Mouse (Mus musculus) midbrain, embryonic 12.5 days (tissue): ENCODE measurements around the gene Npas1. TPM values are rescaled to one million over a fixed set of nuclear protein-coding genes. Genes with fewer than 3 reads are reported as not detected.
A peak's percentile ranks its signal among the peaks of the same experiment; 100 is the strongest.

ENCODE experiments used
- ATAC-seq: fragments of 200-750 bp; cut with Nextera tagmentation; 2 replicates; pipeline ENCODE4 v1.8.0; 2017; ENCODE audit warnings: low read depth, moderate TSS enrichment, moderate library complexity; ENCODE audit not compliant: low FRiP score
- H3K27ac ChIP-seq: fragments of 300-500 bp; sonication (generic); replicated peaks from 2 replicates; pipeline ENCODE4 v1.5.1; 2016; ENCODE audit warnings: mild to moderate bottlenecking
- H3K27me3 ChIP-seq: fragments of 300-500 bp; sonication (generic); 2 replicates; pipeline ENCODE4 v1.6.1; 2016; ENCODE audit warnings: mild to moderate bottlenecking
- H3K36me3 ChIP-seq: fragments of 300-500 bp; sonication (generic); 2 replicates; pipeline ENCODE4 v1.6.1; 2016
- H3K4me1 ChIP-seq: fragments of 300-500 bp; sonication (generic); 2 replicates; pipeline ENCODE4 v1.6.1; 2016
- H3K4me2 ChIP-seq: fragments of 300-500 bp; sonication (generic); replicated peaks from 2 replicates; pipeline ENCODE4 v1.6.1; 2016; ENCODE audit warnings: mild to moderate bottlenecking, moderate library complexity
- H3K4me3 ChIP-seq: fragments of 300-500 bp; sonication (generic); 2 replicates; pipeline ENCODE4 v1.5.1; 2016; ENCODE audit warnings: mild to moderate bottlenecking
- H3K9ac ChIP-seq: fragments of 300-500 bp; sonication (generic); replicated peaks from 2 replicates; pipeline ENCODE4 v1.6.1; 2016; ENCODE audit warnings: mild to moderate bottlenecking, moderate library complexity
- H3K9me3 ChIP-seq: fragments of 300-500 bp; sonication (generic); 2 replicates; pipeline ENCODE4 v1.6.1; 2016; ENCODE audit warnings: mild to moderate bottlenecking
- WGBS: fragments of 180-500 bp; shearing (Covaris S2); methylation state at CpG from one replicate; pipeline ENCODE4 v1.1.7; 2016; 5-methylcytosine and 5-hydroxymethylcytosine counted together
- polyA plus RNA-seq: library from polyadenylated mRNA; unstranded; fragments of >200 nt; fragmentation: Nextera tagmentation; extraction: Ambion mirVana; gene quantifications from 2 replicates; pipeline ENCODE4 v1.2.1, GENCODE M21; 2016

Gene Npas1
- polyA plus RNA-seq, 1 experiment from 2014 or later = 0.93 TPM

DNA sequence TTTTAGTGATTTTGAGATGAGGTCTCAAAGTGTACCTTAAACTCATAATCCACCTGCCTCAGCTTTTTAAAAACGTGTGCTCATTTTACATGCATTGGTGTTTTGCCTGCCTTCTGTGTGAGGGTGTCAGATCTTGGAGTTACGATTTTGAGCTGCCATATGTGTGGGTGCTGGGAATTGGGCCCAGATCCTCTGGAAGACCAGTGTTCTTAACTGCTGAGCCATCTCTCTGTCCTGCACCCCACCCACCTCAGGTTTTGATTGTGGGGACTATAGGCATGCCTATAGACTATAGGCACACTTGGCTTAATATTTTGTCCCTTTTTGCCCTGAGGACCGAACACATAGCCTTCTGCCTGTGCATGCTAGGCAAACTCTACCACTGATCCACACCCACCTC, 14.7 kb upstream of the Npas1 start:
- Histone ChIP-seq H3K27ac (no peak overlapping the region), H3K4me3 (no peak overlapping the region), H3K4me2 (no peak overlapping the region), H3K9ac (no peak overlapping the region), H3K4me1 (no peaks in the 10 kb centered on the region), H3K9me3 (no peaks in the 10 kb centered on the region), H3K36me3 (peaks cover 22% of the 10 kb centered on the region), H3K27me3 (no peaks in the 10 kb centered on the region)
- WGBS = 60% methylated on average over 3 of the region's 3 CpGs
- ATAC-seq = no peak

DNA sequence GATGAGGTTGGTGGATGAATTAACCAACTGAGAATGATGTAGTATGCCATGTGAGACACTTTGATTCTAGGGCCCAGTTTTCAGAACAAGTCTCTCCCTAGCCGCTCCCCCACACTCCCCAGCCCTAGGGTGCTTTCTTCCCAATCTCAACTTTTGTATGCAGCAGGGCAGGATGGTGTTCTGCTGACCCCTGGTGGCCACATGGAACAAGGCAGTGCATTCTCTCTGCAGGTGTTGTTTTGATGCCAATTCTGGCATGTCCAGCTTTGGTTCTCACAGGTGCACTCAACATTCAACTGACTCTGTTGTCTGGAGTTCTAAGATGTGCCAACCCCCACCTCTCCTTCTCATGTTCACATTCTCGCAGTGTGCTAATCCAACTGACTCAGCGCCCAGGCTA, 14.2 kb upstream of the Npas1 start:
- H3K27ac ChIP-seq = no peak overlapping the region
- no peaks in the 10 kb centered on the region for H3K27me3 ChIP-seq
- H3K36me3 ChIP-seq = peaks cover 17% of the 10 kb centered on the region
- H3K4me2 ChIP-seq = no peak overlapping the region
- no peak overlapping the region for H3K9ac ChIP-seq
- no peaks in the 10 kb centered on the region for H3K9me3 ChIP-seq
- 34% methylated on average over 3 of the region's 3 CpGs for WGBS
- H3K4me1 ChIP-seq = no peaks in the 10 kb centered on the region
- no peak for ATAC-seq
- no peak overlapping the region for H3K4me3 ChIP-seq

DNA sequence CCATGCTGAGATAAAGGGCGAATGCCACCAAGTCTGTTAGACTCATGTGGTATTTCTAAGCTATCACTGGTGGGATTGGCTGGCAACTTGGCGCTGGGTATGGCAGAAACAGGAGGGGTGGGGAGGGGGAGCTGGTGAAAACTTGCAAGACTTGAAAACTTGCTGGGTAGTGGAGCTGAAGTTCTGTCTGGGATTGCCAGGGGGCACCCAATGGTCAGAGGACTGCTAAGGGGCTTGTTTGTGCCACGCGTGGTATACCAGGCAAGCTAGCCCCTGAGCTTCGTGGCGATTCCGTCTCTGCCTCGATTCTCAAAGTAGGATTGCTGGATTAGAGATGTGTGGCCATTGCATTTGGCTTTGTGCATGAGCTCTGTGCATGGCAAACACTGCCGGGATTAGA, 12.4 kb upstream of the Npas1 start:
- 90% methylated on average over 9 of the region's 9 CpGs for WGBS
- Histone ChIP-seq H3K4me3 (no peak overlapping the region), H3K36me3 (no peaks in the 10 kb centered on the region), H3K4me1 (no peaks in the 10 kb centered on the region), H3K27me3 (no peaks in the 10 kb centered on the region), H3K9me3 (no peaks in the 10 kb centered on the region), H3K27ac (no peak overlapping the region), H3K4me2 (no peak overlapping the region), H3K9ac (no peak overlapping the region)
- ATAC-seq = no peak

DNA sequence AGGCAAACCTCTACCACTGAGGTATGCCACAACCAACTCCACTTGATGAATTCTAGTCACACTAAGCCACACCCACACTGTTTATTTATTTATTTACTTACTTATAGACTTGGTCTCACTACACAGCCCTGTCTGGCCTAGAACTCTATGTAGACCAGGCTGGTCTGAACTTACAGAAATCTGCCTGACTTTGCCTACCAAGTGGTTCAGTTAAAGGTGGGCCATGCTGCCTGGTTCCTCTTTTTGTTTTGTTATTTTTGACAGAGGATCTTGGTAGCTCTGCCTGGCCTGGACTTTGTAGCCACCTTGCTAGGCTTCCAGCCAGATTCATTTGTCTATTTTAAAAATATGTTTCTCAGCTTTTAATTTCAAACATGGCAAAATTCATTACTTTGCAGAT, 11.3 kb upstream of the Npas1 start:
- no peak overlapping the region for H3K4me2 ChIP-seq
- H3K4me1 ChIP-seq = no peaks in the 10 kb centered on the region
- H3K4me3 ChIP-seq = no peak overlapping the region
- no peak for ATAC-seq
- H3K36me3 ChIP-seq = no peaks in the 10 kb centered on the region
- H3K9ac ChIP-seq = no peak overlapping the region
- H3K27ac ChIP-seq = no peak overlapping the region
- H3K27me3 ChIP-seq = 0 out of 2 replicates have a peak, but pooled peaks cover 3% of the 10 kb centered on the region
- H3K9me3 ChIP-seq = no peaks in the 10 kb centered on the region

DNA sequence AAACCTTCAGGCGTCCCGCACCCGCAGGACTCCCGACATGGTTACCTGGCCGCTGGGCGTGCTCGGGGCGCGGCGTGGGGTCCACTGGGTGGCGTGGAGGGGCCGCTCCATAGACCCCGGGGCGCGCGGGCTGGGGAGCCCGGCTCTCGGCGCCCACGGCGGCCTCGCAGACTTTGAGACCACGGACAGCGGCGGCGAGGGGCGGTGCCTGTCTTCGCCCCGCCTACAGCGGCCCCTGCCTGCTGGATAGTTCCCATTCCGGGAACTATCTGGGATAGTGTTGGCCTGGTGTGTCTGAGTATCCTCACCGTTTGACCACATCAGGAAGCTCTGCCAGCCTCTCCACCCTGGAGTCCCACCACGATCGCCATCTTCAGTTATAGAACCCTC, 933 bp downstream of the Npas1 start:
- H3K27me3 ChIP-seq = peaks cover 73% of the 10 kb centered on the region
- H3K27ac ChIP-seq = no peak overlapping the region
- no peak overlapping the region; the same call in 1 of the 2 replicates for H3K9ac ChIP-seq
- peaks cover 18% of the 10 kb centered on the region for H3K4me1 ChIP-seq
- no peaks in the 10 kb centered on the region for H3K36me3 ChIP-seq
- under 1% methylated on average over 34 of the region's 34 CpGs for WGBS
- peak overlapping the region; percentile 37 for H3K4me3 ChIP-seq
- H3K9me3 ChIP-seq = no peaks in the 10 kb centered on the region
- no peak for ATAC-seq
- peak overlapping the region; percentile 50 for H3K4me2 ChIP-seq

DNA sequence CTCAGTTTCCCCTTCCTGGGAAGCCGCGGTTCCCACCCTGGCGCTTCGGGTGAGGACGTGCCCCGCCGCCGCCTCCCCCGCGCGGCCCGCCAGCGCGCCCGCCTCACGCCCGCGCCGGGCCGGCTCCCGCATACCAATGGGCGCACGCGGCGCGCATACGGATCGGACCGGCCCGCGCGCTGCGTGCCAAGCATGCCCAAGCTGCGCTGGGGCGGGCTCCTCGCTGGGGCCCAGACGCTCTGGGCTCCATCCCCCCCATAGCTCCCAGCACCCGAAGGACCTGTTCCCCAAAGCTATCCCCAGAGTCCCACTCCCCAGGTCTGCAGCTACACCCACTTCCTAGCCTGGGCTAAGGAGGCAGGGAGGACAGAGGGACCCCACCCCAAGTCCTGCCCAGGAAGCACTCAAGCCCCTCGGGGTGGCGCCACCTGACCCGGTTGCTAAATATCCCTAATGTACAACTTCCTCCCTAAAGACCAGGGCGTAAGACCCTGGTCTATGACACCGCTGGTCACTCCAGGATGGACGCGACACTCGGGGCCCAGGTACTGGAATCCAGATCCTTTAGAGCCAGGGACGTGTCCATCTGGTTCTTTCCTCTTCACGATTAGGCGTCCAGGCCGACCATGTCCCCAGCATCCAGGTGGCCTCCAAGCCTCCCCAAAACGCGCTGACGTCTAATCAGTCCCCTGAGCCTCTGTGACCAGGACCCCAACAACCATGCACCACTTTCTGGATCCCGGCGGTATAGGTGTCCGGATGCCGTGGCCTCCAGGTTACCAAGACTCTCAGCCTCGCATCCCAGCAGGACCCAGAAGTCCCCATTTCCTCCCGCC, 1.5 kb downstream of the Npas1 start:
- Histone ChIP-seq H3K36me3 (no peaks in the 10 kb centered on the region), H3K27me3 (peaks cover 79% of the 10 kb centered on the region), H3K27ac (no peak overlapping the region), H3K9ac (no peak overlapping the region; the same call in 1 of the 2 replicates), H3K9me3 (no peaks in the 10 kb centered on the region), H3K4me2 (peak overlapping the region; percentile 50), H3K4me1 (peaks cover 18% of the 10 kb centered on the region), H3K4me3 (peak overlapping the region; percentile 37)
- 2% methylated on average over 48 of the region's 59 CpGs for WGBS
- no peak for ATAC-seq

DNA sequence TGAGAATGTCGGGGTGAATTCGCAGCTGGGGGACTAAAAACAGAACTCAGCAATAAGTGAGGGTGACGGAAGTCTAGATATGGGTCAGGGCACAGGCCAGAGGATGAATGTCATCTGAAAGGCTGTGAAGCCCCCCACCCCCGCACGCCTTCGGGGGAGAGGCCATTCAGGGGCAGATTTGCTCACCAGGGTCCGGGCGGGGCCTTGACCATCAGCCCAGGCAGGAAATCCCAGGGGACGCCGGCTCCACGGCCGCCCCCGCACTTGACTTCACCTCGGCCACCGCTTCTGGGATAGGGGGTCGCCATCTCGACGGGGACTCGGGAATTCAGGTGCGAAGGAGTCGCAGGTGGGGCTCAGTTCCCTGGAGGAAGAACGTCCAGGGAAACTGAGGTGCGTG, 2.2 kb downstream of the Npas1 start:
- 5% methylated on average over 23 of the region's 23 CpGs for WGBS
- peak overlapping the region; percentile 20 for H3K4me3 ChIP-seq
- peaks cover 18% of the 10 kb centered on the region for H3K4me1 ChIP-seq
- no peak overlapping the region for H3K27ac ChIP-seq
- no peak for ATAC-seq
- peaks cover 86% of the 10 kb centered on the region for H3K27me3 ChIP-seq
- no peaks in the 10 kb centered on the region for H3K36me3 ChIP-seq
- no peak overlapping the region for H3K9ac ChIP-seq
- H3K9me3 ChIP-seq = no peaks in the 10 kb centered on the region
- peak overlapping the region; percentile 50 for H3K4me2 ChIP-seq

DNA sequence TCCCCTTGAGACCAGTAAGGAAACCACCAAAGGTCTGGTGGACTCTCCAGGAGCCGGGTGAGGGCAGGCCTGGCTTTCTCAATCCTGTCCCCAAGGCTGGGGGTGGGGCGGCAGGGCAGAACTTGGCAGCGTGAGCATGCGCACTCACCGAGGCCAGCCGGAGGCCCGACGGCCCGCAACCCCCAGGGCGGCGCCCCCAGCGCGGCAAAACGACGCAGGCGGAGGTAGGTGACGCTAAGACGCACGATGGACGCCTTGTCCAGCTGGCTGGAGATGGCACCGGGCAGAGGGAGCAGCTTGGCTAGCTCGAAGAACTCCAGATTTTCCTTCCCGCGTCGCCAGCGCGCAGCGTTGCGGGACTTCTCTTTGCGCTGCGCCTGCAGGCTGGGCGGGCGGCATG, 3.1 kb downstream of the Npas1 start:
- Histone ChIP-seq H3K4me2 (peak overlapping the region; percentile 34), H3K4me3 (peak overlapping the region; percentile 22), H3K27ac (no peak overlapping the region), H3K36me3 (no peaks in the 10 kb centered on the region), H3K9ac (no peak overlapping the region), H3K27me3 (peaks cover 91% of the 10 kb centered on the region), H3K4me1 (peaks cover 18% of the 10 kb centered on the region), H3K9me3 (no peaks in the 10 kb centered on the region)
- WGBS = 5% methylated on average over 33 of the region's 33 CpGs
- no peak for ATAC-seq

DNA sequence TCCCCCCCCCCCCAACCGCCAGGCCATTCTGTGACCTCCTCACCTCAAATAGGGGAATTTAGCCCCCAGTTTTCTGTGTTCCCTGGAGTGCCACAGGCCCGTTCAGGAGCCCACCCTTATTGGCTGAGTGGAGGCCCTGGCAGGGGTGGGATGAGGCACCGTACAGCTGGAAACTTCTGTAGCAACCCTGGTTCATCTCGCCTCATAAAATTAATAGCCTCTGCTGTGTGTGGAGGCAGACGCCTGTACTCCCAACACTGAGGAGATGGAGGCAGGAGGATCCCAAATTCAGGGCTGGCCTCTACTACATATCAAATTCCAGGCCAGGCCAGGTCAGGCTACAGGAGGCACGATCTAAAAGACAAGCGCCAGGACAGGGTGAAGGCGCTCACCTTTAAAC, 3.7 kb downstream of the Npas1 start:
- peaks cover 96% of the 10 kb centered on the region for H3K27me3 ChIP-seq
- no peak overlapping the region for H3K4me3 ChIP-seq
- no peak overlapping the region for H3K9ac ChIP-seq
- 57% methylated on average over 8 of the region's 8 CpGs for whole genome bisulfite sequencing
- peaks cover 18% of the 10 kb centered on the region for H3K4me1 ChIP-seq
- ATAC-seq = no peak
- no peaks in the 10 kb centered on the region for H3K36me3 ChIP-seq
- H3K27ac ChIP-seq = no peak overlapping the region
- no peaks in the 10 kb centered on the region for H3K9me3 ChIP-seq
- no peak overlapping the region for H3K4me2 ChIP-seq

DNA sequence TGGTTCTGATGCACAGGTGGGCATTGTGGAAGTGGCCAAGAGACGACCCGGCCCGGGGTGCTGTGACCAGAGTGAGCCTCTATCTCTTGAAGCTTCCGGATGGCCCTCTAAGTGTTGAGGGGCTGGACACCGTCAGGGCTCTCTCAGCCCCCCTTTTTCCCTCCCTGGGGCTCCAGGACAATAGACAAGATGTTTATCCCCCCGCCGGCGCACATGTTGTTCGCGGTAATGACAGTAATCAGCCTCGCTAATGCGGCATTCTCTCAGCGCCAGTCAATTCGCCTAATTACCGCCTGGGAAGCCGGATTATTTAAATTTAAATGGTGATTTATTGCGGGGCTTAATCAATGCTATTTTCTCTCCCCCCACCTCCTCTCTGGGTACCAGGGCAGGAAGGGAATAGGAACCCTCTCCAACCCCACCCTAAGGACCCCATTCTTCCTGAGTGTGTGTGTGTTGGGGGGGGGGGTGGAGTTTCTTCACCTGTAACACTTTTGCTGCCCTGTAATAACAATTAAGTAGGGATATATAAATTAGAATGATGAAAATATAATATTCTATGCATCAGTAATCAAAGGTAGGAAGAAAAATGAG, 5.3 kb downstream of the Npas1 start:
- Histone ChIP-seq H3K9ac (no peak overlapping the region), H3K36me3 (no peaks in the 10 kb centered on the region), H3K27me3 (peaks cover 91% of the 10 kb centered on the region), H3K9me3 (no peaks in the 10 kb centered on the region), H3K4me3 (no peak overlapping the region), H3K4me1 (peaks cover 29% of the 10 kb centered on the region), H3K27ac (no peak overlapping the region), H3K4me2 (no peak overlapping the region)
- WGBS = 3% methylated on average over 17 of the region's 17 CpGs
- no peak; the same call in 1 of the 2 replicates for ATAC-seq

DNA sequence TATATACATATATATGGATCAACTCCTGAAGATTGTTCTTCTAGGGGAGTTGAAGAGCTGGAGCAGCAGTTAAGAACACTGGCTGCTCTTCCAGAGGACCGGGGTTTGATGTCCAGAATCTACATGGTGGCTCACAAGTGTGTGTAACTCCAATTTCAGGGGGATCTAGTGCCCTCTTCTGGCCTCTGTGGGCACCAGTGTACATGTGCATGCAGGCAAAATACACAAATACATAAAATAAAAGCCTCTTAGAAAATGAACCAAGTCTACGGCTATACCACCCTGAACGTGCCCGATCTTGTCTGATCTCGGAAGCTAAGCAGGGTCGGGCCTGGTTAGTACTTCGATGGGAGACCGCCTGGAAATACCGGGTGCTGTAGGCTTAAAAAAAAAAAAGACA, 6.0 kb downstream of the Npas1 start:
- Histone ChIP-seq H3K27me3 (peaks cover 85% of the 10 kb centered on the region), H3K27ac (no peak overlapping the region), H3K4me2 (no peak overlapping the region), H3K4me3 (no peak overlapping the region), H3K4me1 (peaks cover 28% of the 10 kb centered on the region), H3K9ac (no peak overlapping the region), H3K9me3 (no peaks in the 10 kb centered on the region), H3K36me3 (no peaks in the 10 kb centered on the region)
- 34% methylated on average over 9 of the region's 9 CpGs for WGBS
- ATAC-seq = no peak

DNA sequence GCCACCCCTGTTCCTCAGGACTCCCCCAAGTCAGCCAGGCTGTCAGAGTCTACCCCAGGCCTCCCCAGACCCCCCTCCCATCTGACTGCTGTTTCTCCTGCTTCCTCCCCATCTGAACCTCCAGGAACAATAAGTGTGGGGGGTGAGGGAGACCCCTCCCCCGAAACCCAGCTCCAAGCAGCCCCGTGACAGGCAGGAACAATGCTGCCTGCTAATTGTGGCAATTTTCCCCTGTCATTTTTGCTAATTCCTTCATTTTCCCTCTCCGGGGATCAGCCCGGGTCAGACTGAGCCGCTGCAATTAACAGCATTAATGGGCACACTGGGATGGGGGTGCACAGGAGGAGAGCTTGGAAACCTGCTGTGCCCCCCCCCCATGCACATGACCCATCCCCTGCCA, 9.4 kb downstream of the Npas1 start:
- no peak overlapping the region for H3K27ac ChIP-seq
- H3K9me3 ChIP-seq = no peaks in the 10 kb centered on the region
- WGBS = 26% methylated on average over 5 of the region's 5 CpGs
- H3K9ac ChIP-seq = no peak overlapping the region
- H3K4me1 ChIP-seq = peaks cover 14% of the 10 kb centered on the region
- no peak for ATAC-seq
- H3K36me3 ChIP-seq = no peaks in the 10 kb centered on the region
- no peak overlapping the region for H3K4me2 ChIP-seq
- no peak overlapping the region for H3K4me3 ChIP-seq
- peaks cover 77% of the 10 kb centered on the region for H3K27me3 ChIP-seq
